Mouse (Mus musculus) kidney, adult 8-10 months (tissue): Measurements from ENCODE around the gene Wdr5.
A peak's percentile ranks its signal among the peaks of the same experiment; 100 is the strongest.

Source experiments
- DNase-seq, 2 experiments: peaks; one replicate each; pipeline ENCODE4 v3.0.0; 2022

The Wdr5 gene

GRCm38 (mm10) chr2:27552620-27553287 lies 37.8 kb downstream of the Wdr5 start:
- DNase-seq: peak; percentile 62 to 84

DNA sequence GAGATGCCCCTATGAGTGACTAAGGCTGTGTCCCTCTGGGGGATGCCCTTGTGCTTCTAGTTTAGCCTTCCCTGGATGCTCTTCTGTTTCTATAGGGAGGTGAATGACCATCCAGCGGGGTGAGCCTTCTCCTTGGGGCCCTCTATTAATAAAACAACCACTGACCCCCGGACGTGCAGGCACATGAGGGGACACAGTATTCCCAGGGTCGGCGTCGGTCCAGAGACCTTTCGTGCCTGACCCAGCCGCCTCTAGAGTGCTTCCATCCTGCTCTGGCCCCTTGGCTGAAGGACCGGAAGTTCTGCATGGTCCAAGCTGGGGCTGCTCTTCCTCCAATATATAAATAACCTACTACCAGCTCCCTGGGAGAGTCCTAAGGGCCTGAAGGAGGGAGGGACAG lies 39.4 kb downstream of the Wdr5 start:
- DNase-seq: peak; percentile 42 to 53

DNA sequence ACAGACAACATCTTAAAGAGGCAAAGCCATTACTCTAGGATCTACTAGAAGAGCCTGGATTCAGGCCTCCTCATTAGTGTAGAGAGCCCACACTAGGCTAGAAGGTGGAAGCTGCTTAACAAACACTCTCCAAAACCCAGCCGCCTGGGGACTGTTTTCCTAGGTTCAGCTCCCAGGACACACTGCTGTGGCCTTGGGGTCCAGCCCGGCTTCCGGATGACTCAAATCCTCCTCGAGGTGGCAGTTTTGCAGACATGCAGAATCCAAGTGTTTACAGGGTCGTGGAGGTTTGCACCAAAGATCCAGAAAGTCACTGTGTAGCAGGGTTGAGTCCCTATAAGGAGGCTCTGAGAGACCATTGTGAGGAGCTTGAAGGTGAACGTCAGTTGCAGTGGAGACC lies 42.0 kb downstream of the Wdr5 start:
- no peak for DNase-seq

GRCm38 (mm10) chr2:27560708-27561123 lies 45.8 kb downstream of the Wdr5 start:
- DNase-seq: peak; percentile 52 to 55

- no peak for DNase-seq
Observed at GRCm38 (mm10) chr2:27561159-27561558, 46.2 kb downstream of the Wdr5 start.

DNA sequence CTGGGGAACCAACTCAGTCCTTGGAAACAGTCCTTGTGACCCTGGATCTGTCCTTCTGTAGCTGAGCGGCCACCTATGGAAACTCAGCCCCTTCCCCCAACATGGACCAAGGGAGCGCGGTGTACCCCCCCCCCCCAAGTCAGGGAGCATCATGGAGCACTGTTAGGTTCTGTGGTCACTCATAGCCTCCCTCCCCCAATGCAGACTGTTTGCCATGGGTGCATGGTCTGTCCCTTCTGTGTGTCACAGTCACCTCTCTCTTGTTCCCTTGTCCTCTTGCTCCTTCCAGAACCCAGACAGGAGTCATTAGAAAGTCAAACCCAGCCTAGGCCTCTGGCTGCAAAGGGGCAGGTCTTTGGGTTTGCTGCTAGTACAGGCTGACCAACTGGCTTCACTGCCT lies 46.9 kb downstream of the Wdr5 start:
- DNase-seq: no peak

DNA sequence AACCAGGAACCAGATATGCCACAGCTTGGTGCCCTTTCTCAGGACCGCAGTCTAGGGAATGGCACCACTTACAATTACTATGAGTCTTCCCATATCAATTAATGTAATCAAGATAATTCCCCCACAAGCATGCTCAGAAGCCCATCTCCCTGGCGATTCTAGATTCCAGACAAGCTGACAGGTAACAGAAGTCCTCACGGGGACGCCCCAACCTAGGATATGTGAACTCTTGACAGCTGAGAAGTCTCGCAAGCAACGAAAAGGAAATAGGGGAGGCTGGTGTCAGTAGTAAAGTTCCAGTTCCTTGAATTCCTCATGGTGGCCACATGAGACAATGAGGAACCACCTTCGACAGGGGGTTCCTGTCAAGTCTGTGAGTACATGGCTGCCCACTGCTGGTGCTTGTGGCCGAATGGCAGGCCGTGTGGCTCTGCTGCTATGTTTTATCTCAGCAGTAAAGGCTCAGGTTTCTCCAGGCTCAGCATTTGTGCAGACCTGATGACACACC lies 48.7 kb downstream of the Wdr5 start:
- peak in 1 of 2 experiments; percentile 17 for DNase-seq

GRCm38 (mm10) chr2:27564694-27565093 lies 49.7 kb downstream of the Wdr5 start:
- DNase-seq: no peak

DNA sequence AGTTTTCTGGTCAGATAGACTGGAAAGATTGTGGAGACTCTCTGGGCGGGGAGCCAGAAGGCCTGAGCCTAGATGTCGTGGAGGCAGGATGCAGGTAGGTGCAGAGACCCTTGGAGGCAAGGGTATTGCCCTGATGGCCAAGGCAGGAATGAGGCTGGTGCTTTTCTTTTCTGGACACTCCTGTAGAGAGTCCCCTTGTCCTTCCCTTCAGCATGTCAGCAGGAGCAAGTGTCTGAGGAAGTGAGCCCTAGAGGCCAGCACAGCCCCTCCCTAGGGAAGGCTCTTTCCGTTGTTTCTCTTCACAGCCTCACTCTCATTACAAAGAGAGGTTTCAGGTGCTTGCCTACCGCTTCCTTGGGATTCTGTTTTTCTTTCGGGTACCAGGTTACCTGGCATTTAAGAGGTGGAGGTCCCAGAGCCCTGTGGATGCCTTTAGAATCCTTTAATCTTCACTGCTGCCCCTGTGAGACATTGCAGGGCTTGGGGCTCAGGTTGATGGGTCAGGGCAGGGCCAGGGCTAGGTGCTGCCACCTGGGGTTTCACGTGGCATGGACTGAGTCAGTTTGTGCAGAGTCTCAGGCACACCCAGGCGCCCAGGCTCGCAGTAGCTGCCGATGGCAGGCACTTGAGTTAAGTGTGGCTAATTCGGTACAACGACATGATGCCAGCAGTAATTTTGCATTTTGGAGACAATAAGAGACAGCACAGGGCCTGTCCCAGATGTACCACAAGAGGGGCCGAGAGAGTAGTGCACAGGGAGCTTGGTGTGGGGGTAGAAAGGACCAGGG lies 50.6 kb downstream of the Wdr5 start:
- peak in 1 of 2 experiments; percentile 10 for DNase-seq

DNA sequence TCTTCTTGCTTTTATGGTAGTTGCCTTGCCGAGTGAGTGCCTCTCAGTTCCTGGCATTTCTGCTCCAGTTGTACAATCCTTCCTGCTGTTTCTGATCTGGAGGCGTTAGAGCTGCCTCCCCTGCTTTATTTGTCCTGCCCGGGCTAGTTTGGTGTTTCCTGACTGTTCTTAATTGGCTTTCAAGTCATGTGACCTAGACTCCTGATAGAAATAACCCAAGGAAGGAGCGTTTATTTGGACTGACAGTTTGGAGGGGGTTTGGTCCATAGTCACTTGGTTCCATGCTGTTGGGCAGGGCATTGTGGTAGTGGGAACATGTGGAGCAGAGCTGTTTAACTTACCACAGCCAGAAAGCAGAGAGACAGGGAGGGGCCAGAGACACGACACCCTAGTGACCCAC lies 55.9 kb downstream of the Wdr5 start:
- DNase-seq: no peak

- peak; percentile 36 to 50 for DNase-seq
Observed at GRCm38 (mm10) chr2:27572261-27572793, 57.4 kb downstream of the Wdr5 start.

- DNase-seq: peak; percentile 48 to 54
Observed at GRCm38 (mm10) chr2:27572928-27573627, 58.1 kb downstream of the Wdr5 start.

- no peak for DNase-seq
Observed at GRCm38 (mm10) chr2:27573628-27573966, 58.6 kb downstream of the Wdr5 start.

- peak; percentile 33 to 45 for DNase-seq
Observed at GRCm38 (mm10) chr2:27576416-27576815, 61.5 kb downstream of the Wdr5 start.

DNA sequence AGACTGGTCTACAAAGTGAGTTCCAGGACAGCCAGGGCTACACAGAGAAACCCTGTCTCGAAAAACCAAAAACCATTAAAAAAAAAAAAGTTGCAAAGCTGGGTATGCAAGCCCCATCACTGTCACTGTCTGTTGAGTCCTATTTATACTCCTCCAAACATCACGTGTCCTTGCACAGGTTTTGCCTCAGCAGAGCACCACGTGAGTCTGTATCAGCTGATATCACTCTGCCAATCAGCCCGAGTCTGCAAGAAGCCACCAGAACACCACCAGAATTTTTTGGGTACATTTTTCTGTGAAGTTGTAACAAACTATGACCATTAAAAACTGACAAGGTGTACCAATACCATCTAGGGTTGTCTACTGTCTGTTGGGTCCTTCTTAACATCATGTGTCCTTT lies 63.6 kb downstream of the Wdr5 start:
- DNase-seq: no peak

GRCm38 (mm10) chr2:27582112-27582511 lies 67.2 kb downstream of the Wdr5 start:
- no peak for DNase-seq

- DNase-seq: no peak
Observed at GRCm38 (mm10) chr2:27583019-27583418, 68.1 kb downstream of the Wdr5 start.

GRCm38 (mm10) chr2:27584546-27584945 lies 69.6 kb downstream of the Wdr5 start:
- DNase-seq: no peak
